Mouse (Mus musculus) kidney, adult 9 months (tissue): ENCODE results near the gene Mtif3.

ENCODE experiments used
- DNase-seq: peaks from one replicate; pipeline ENCODE4 v3.0.0; 2022

The Mtif3 gene

GRCm38 (mm10) chr5:146914088-146914766, 49.4 kb downstream of the Mtif3 start:
- peak; percentile 55 for DNase-seq

- no peak for DNase-seq
Observed at GRCm38 (mm10) chr5:146913355-146913754, 50.2 kb downstream of the Mtif3 start.

GRCm38 (mm10) chr5:146912206-146912605, 51.4 kb downstream of the Mtif3 start:
- DNase-seq = no peak

- DNase-seq = no peak
Observed at GRCm38 (mm10) chr5:146908629-146909028, 55.0 kb downstream of the Mtif3 start.

- DNase-seq = peak; percentile 17
Observed at GRCm38 (mm10) chr5:146907533-146907932, 56.1 kb downstream of the Mtif3 start.

GRCm38 (mm10) chr5:146905486-146906172, 58.0 kb downstream of the Mtif3 start:
- DNase-seq = peak; percentile 68

- peak; percentile 79 for DNase-seq
Observed at GRCm38 (mm10) chr5:146904404-146904803, 59.2 kb downstream of the Mtif3 start.
